Mouse (Mus musculus): ENCODE data around the gene Xlr5c.
"Not testable (repeated sequence)": the region's sequence is repeated elsewhere in the genome, so short reads cannot be mapped to it uniquely, and the experiment has no call there.

The Xlr5c gene

GRCm38 (mm10) chrX:73292876-73293275 is at the start of gene Xlr5c, which contains the start of gene Xlr5a:
Gene Xlr5c (minus strand): TSS chrX:73292976.
Gene Xlr5a (minus strand): TSS chrX:73292976.
- DNase-seq, result not testable (repeated sequence)

DNA sequence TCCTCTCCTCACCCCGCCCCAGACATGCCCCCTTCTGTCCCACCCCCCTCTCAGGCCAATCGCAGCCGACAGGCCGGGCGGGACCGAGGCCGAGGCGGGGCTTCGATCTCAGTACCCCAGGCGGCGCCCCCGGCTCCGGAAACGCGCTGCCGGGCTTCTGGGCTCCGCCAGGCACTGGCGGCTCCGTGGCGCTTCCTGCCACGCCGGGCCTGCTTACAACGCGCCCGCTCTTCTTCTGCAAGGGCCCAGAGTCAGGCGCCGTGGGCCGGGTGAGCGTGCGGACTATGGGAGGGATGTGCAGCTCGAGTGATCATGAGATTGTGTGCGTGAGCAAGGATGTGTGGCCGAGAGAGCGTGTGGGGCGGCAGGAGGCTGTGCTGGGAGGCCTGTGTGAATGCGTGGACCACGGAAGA is 49.7 kb upstream of the Xlr5c start, which contains the start of gene Zfp275:
Gene Zfp275, plus strand, starts transcription at position 139 of the 413 bp plus-strand sequence.
- peak; percentile 69 for DNase-seq

- no peak for DNase-seq
These were observed 49.3 kb upstream of the Xlr5c start for GRCm38 (mm10) chrX:73342068-73342467.

DNA sequence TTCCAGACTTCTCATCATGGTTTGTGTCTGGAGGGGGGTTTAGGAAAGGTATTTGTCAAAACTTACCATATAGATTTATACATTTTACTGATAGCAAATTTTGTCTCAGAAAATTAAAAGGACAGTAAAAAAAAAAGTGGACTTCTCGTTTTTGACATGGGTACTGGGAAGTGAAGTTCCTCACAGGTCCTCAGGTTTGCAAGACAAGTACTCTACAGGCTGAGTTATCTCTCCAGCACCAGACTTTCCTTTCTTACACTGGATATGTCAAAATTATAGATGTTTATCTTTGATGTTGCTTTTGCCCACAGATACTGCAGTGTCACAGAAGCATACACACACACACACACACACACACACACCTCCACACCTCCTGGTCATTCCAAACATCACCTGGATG is 48.7 kb upstream of the Xlr5c start:
- DNase-seq, result no peak

GRCm38 (mm10) chrX:73336740-73337139 is 44.0 kb upstream of the Xlr5c start, which contains the start of gene Gm45015:
Gene Gm45015 (minus strand): TSS chrX:73336840.
- DNase-seq, result no peak

DNA sequence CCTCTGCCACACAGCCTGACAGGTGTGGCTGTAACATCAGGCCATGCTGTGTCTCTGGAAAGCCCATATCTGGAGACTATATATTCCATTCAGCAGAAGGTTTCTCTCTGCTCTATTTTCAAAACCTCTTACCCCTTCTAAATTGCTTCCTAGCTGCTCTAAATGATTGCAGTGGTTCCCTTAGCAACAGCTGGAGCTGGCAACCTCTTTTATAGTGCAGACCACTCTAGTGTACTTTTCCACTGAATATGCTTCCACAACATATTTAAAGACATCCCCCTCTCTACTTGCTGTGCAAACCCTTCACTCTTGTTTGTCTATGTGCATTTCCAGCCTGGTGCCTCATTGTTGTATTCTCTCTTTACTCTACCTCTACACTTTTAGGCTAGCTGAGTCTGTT is 40.8 kb upstream of the Xlr5c start:
- DNase-seq, result no peak

GRCm38 (mm10) chrX:73327215-73327614 is 34.4 kb upstream of the Xlr5c start:
- no peak for DNase-seq

DNA sequence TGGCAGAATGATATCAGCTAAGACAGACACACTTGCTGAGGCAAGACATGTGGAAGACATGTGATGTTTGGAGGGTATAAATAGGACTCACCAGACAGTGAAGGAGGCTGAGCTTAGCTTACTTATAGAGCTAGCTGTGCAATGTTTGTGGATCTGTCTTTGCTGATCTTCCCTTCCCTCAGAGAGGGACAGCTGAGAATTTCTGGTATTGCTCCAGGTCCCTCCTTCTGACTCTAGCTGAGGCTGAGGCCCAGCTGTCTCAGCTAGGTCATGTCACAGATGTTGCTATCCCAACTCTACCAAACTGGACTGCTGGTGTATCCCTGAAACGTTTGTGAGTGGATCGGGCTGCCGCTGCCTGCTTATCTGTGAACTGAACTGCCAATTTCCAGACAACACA is 28.3 kb upstream of the Xlr5c start:
- no peak for DNase-seq

DNA sequence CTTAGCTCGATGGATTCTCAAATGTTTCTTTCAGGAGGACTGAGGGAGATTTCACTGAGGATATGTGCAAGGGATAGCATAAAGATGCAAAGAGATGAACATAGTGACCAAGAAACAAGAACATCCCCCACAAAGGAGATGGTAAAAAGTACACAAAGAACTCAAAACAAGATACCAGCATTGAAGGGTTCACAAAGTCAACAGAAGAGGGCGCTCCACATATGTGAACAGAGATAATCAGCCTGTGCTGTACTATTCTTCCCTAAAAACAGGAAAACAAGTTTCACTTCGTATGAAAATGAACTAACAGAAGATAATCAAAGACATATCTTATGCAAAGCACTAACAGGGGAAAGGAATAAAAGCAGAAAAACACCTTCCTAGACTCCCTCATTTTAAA is 19.7 kb upstream of the Xlr5c start:
- peak; percentile 31 for DNase-seq

- not testable (repeated sequence) for DNase-seq
These were observed 3.0 kb upstream of the Xlr5c start for GRCm38 (mm10) chrX:73295745-73296144.

GRCm38 (mm10) chrX:73265270-73265669 is 27.5 kb downstream of the Xlr5c start, which contains the start of gene Xlr3c:
Gene Xlr3c (minus strand): TSS chrX:73265390.
- DNase-seq, result not testable (repeated sequence)

GRCm38 (mm10) chrX:73262428-73262827 is 30.3 kb downstream of the Xlr5c start:
- not testable (repeated sequence) for DNase-seq

DNA sequence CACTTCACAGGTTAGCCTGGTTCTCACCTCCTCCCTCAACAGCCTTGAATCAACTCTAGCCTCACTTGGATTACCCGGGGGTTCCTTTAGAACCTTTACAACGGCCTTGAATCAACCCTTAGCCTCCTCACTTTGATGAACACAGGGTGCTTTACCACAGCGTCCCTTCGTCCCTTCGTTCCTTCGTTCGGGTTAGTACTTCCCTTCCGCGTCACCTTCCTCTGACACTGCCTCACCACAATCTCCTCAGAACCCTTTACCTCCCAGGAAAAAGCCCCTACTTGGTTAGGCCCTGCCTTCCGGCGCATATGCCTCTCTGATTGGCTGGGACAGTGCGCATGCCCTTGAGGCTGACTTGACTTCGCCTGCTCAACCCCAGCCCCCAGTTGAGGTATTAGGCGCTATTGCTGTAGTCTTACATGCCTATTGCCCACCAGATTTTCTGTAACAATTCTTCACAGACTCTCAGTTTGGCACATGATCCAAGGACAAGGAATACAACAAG is 49.9 kb downstream of the Xlr5c start, which contains the start of gene Xlr4c:
Gene Xlr4c, minus strand, starts transcription at position 310 of the 505 bp plus-strand sequence.
- not testable (repeated sequence) for DNase-seq

All from right cerebral cortex, postnatal 4 days (tissue).